Mouse (Mus musculus) gastrocnemius, adult 18-20 months (tissue): ENCODE data around the gene AI464131. TPM values are rescaled to one million over a fixed set of nuclear protein-coding genes. Genes with fewer than 3 reads are reported as not detected.
A peak's percentile ranks its signal among the peaks of the same experiment; 100 is the strongest.

Experiments used
- DNase-seq: peaks from one replicate; pipeline ENCODE4 v3.0.0; 2021; ENCODE audit warnings: low spot score
- long read RNA-seq, 2 experiments: library from polyadenylated mRNA; stranded (forward); transcript quantifications; one replicate each; pipeline ENCODE4 v2.0.0; 2021
- total RNA-seq, 2 experiments: library from RNA; stranded (reverse); gene quantifications; 2 replicates each; pipeline ENCODE4 v1.2.3; 2021

AI464131 gene
- 10 to 100 TPM; 57.2 to 76.3 TPM for total RNA-seq
- long read RNA-seq, experiment 1, full-length matches to known transcripts = 119 of 164 reads
- long read RNA-seq, experiment 1, partial matches to known transcripts = 1 of 164 reads
- long read RNA-seq, experiment 1, other reads (novel, unspliced or antisense) = 44 of 164 reads
- long read RNA-seq, experiment 2, full-length matches to known transcripts = 78 of 102 reads
- long read RNA-seq, experiment 2, partial matches to known transcripts = 1 of 102 reads
- long read RNA-seq, experiment 2, other reads (novel, unspliced or antisense) = 23 of 102 reads

DNA sequence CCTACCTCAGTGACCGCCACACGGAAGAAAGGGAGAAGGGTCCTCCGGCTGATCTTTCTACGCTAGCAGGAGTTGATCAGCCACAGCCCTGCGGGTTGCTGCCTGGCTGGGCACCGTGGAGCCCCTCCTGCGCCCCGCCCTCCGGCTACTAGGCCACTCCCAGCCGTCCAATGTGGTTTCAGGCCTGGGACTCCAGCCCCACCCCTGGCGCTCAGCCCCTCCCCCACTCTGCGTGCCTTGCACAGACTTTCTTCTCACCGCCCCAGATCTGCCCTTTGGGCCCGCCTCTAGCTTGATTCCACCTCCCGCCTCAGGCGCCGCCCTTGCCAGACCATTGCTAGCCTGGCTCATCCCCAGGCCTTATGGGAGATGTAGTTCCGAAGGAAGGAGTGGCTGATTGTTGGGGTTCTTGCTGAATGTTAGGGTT lies at the start of gene AI464131:
TSS of gene AI464131 (minus strand) at position 91 of the 427 bp plus-strand sequence.
- peak; percentile 99 for DNase-seq

DNA sequence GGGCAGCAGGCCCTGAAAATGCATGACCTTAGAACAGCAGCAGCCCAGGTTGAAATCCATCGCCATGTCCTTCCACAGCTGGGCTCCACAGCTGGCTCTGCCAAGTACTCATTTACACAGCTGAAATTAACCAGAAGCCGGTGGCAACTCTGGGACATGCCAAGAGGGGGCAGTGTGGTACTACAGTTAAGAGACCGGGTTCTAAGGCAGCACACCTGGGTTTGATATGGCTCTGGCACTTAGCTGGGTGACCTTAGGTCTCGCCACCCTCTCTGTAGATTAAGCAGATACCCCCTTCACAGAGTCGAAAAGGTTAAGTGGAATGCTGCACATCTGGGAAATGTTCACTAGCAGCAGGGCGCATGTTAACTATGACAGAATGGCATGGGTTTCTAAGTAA lies 49.7 kb upstream of the AI464131 start:
- DNase-seq = peak; percentile 82

DNA sequence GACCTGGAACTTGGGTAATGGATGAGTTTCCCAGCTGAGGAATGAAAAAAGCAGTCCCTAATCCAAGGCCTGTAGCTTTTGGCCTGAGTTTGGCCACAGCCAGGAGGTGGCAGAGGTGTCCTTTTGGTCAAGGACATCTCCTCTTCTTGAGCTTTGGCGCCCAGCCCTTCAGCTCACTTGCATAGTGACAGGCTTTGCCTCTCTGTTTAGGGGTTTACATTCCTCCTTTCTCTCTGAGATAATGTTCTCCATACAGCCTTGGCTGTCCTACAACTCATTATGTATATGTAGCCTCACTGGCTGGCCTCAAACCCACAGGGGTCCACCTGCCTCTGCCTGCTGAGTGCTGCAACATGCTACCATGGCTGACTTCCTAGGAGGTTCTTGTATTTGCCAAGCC lies 44.2 kb upstream of the AI464131 start:
- no peak for DNase-seq

DNA sequence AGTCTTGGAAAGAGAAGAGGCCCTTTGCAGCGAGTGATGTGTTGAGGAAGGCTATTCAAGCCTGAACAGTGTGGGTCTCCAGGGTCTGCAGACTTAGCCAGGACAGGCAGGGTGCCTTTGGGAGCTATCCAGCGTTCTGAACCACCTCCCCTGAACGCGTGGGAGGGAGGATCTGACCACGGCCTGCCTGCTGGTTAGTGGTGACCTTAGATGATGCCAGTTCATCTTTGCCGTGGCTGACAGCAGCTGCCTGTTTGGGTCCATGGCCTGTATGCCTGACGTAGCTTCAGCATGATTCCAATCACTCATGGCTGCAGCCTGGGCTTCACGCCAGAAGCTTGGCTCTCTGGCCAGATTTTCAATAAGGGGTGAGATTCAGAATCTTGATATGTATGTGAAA lies 43.1 kb upstream of the AI464131 start:
- DNase-seq = no peak

DNA sequence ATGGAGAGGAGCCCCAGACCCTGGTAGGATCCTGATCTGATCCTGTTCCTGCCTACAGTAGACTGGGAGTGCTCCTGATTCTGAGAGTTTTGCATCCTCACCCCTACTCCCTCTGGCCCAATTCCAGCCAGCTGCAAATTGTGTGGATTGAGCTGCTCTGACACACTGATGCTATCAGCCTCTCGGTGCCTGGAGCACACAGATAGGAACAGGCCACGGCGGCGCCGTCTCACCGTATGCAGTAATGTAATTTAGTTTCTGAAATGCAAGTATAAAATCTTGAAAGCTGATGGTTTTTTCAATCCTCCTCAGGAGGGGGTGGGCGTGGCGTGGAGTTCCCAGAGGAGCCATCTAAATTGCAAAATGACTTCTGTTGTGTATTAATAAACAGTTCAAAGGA lies 39.3 kb upstream of the AI464131 start:
- DNase-seq = no peak

DNA sequence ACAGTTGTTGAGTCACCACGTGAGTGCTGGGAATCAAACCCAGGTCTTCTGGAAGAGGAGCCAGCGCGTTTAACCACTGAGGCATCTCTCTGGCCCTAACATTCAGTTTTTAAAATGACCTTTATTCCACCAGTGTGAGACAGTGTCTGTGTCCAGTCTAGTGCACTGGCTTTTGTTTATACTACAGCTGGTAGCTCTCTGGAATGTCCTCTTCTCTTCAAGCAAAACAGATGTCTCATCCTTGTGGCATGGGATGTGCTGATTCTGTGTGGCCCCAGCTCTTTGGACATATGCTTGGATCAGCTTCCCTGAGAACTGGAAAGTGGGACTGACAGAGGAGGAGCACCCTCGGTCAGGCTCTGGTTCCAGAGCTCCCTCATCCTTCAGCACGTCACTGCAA lies 32.0 kb upstream of the AI464131 start:
- no peak for DNase-seq

DNA sequence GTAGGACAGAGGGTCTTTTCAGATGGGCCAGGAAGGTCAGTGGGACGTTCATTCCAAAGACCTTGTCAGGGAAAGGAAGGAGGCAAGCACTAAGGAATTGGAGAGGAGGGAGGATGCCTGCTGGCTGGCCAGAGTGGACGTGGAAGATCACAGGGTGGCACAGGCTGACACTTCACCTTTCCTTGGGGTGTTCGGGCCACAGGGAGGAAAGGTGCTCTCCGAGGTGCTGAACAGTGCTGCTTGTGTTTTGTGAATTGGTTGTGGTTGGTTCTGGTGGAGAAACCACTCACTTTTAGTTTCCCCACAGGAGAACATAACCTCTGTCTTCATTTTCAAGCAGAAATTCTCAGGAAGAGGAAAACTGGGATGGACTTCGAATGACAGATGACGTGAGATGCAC lies 29.5 kb upstream of the AI464131 start:
- no peak for DNase-seq

DNA sequence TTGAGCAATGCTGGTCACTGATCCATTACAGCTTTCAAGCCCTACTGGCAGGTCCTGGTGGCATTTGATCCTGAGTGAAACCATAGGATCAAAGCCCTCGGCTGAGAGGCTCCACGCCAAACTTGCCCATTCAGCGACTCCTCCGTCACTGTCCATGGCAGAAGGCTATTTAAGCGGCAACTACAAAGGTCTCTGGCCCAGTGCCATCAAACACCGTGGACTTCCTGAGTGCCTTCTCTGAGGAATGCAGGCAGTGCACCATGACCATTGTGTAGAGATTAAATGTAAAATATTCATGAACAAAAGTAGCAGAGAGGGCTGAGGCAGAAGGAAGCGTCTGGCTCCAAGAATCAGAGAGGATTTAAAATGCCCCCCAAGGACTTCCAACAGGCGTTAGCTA lies 25.1 kb upstream of the AI464131 start:
- DNase-seq = peak; percentile 83

DNA sequence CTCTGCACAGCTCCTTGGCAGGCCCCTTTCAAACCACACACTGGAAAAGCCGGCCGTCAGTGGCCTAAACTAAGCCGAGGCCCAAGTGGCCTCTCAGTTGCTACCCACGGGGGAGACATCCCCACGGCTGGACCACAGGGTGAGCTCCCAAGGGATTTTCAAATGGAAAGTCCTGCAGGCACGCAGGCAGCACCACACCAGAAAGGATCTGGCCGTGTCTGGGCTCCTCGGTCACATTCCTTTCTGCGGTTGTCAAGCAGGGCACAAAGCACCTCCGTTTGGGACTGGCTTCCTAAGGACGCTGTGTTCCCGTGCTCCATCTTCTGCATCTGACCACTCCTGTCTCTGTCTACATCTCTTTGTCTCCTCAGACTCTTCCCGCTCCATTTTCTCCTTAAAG lies 24.2 kb upstream of the AI464131 start:
- no peak for DNase-seq

DNA sequence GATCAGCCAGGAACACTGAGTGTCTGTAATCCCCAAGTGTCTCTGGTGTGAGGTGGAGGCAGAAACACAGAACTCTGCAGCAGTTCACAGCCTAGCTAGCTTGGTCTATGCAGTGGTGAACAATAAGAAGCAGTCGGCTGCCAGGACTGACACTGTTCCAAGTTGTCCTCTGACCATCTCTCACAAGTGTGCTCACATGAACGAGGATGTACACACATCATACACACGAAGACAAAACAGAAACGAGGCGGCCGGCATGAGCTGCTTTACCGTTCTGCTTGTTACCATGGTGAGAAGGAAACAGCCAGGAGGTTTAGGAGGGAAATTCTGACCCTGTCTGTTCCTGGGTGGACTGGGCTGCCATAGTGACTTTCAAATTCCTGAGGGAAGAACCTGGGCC lies 23.7 kb upstream of the AI464131 start:
- no peak for DNase-seq

DNA sequence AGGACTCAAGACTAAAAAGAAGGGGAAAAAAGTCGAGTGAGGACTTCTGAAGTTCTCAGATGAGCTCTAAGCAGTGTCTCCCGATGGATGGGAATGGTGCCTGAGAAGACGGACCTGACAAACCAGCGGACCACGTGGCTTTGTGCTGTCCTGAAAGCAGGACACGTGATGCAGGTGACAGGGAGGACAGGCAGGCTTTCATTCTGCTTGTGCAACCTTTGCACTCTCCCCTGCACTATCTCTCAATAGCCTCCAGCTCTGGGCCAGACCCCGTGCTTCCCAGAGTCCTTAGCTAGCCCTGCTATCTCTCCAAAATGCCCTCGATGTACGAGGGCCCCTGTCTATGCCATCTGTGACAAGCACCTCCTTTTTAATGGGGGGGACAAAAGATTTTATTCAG lies 22.0 kb upstream of the AI464131 start:
- DNase-seq = no peak

DNA sequence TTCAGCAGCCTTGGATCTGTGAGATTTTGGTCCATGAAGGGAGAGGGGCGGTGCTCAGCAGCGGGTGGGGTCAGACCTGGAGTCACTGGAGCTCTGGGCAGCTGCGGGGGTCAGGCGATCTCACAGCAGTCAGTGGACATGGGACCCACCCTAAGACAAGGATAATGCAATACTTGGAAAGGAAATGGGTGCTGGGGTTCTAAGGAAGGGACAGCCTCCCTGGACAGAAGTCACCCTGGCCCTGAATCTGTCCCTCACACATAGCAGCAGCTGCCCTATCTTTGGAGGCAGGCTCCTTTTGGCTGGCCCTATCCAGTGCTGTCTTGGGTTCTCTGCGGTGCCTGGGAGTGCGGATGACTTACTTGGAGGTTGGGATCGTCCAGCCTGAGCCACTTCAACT lies 21.0 kb upstream of the AI464131 start:
- no peak for DNase-seq

DNA sequence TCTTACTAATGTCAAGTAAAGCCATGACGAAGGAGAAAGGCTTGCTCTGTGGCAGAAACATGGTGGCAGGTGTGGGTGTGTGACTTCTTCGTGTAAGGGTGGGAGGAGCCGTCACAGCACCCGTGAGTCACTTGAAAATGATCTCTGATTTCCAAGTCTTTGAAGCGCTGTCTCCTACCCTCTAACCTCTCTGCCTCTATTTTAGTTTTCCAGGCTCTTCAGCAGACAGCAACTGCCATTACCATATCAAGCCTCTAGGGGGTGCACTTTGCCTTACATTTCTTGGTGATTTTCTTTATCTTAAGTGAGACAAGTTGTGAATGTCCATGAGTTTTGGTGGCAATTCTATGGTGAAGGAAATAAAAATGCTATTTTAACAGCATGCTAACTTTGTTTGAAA lies 19.9 kb upstream of the AI464131 start:
- DNase-seq = peak; percentile 58

DNA sequence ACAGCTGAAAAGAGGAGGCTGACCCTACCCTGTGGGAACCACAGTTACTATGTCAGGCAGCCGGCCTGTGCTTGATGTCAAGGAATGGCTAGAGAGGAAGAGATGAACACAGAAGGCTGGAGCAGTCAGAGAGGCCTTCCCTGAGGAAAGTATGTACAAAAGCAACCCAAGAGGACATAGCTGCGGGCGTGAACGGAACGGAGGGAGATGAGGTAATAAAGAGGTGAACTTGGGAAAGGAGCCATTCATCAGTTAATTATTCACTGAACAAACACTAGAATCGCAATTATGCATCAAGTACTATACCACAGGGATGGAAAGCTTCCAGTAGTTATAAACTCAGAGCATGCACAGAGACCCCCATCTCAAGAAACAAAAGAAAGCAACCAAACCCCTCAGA lies 19.3 kb upstream of the AI464131 start:
- DNase-seq = no peak

DNA sequence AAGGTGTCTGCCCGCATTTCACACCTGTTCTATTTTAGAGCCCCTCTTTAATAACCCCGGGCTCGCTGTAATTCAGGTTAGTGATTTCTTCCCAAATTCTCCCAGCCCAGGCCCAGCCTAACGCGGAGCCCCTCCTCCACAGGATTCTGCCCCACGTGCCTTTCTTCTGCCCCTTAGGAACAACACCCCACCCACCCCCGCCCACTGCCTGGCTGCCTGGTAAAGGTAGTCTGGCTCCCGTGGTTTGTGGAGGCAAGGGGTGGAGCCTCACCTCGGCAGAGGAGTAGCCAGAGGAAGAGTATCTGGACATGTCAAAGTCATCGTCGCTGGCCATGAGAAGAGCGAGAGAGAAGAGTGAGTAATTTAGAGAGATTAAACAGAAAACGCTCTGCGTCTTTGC lies 17.8 kb upstream of the AI464131 start:
- no peak for DNase-seq

DNA sequence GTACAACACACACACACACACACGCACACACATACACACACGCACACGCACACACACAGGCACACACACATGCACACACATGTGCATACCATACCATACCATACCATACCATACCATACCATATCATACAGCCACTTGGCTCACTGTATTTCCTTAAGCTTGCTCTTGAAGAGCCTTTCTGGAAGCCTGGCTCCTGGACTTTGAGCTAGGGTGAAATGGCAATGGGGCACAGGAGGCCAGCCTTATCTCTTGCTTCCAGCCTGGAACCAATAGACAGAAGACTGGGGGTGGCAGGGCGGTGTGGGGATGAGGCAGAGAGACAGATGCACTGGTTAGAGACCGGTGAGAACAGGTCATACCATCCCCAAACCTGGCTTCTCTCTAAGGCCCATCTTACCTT lies 16.3 kb upstream of the AI464131 start:
- DNase-seq = no peak

DNA sequence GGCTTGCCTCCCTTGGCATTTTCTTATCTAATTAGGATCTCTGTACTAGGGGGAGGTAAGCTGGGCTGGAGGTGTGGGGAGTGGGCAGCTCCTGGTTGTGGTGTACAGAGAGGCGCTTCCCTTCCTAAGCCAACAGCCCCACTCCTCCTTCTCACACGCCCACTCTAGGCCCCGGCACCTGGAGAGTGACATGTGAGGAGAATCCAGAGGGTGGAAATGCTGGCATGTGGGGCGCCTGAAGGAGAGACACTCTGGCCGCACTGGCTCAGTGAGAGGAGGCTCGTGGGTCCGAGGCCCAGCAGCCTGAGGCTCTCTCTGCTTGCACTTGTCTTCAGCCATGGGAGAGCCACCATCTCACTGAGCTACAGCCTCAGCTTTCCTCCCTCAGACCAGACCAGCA lies 15.5 kb upstream of the AI464131 start:
- no peak for DNase-seq

DNA sequence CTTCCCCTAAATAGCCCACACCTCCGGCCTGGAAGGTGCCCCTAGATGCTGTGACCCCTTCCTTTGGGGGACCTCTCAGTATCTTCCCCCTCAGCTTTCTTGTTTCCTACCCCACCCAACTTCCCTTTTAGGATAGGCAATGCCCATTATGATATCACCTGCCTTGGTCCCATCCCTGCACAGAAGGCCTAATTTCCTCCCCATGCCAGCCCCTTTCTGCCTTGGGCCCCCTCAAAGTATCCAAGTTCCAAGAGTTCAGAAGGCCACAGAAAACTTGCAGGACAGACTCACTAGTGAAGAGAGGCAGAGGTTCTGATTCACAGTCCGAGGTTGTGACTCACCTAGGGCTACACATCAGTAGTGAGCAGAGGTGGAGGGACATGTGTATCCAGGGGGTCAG lies 14.4 kb upstream of the AI464131 start, which contains the start of gene 1110017D15Rik:
TSS of gene 1110017D15Rik (minus strand) at position 101 of the 400 bp plus-strand sequence.
- no peak for DNase-seq

DNA sequence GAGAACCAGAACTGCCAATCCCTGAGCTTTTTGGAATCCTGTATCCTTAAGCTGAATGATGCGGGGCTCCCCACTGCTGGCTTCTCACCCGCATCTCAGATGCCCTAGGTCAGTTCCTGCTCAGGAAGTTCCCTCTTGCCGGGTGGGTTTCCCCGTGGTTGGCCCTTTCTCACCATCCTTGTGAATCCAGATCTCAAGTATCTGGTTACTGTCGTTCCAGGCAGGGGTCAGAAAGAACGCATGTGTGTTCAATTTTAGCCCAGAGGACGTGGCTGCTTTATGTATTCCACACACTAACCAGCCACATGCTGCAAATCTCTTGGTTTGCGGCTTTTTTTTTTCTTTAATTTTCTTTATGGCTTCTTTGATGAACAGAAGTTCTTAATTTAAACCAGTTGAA lies 10.8 kb upstream of the AI464131 start:
- DNase-seq = no peak

DNA sequence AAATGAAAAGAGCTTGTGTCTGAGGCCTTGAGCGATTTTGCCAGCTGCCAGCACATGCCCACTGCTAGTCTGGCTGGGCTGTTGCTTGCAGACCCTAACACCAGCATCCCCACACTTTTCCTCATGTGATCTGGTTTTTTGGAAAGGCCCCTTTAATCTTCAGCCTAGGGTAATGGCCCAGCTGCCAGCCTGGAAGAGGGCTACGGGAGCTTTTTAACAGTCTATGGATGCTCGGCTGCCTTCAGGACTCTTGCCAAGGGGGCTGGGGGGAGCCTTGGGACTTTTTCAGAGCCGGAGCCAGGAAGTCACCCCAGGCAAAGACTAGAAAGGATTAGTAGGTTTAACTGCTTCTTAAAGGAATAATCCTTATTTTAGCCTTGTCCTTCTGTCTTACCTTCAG lies 10.4 kb upstream of the AI464131 start:
- DNase-seq = no peak

DNA sequence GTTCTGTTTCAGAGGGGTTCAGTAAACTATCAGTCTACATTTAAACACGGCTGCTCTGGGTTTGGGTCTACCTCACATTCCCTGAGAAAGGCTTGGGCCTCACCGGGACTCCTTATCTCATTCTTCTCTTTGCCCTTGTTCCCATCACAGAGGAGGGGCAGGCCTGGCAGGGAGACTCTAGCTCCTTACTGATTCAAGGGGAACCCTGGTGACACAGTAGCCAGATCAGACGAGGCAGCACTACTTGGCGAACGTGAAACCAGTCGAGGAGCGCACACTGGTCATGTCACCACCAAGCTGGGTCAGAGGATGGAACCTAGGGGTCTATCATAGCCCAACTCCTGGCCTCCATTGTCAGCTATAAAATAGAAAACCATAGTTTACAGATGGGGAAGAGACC lies 5.1 kb upstream of the AI464131 start:
- DNase-seq = no peak

DNA sequence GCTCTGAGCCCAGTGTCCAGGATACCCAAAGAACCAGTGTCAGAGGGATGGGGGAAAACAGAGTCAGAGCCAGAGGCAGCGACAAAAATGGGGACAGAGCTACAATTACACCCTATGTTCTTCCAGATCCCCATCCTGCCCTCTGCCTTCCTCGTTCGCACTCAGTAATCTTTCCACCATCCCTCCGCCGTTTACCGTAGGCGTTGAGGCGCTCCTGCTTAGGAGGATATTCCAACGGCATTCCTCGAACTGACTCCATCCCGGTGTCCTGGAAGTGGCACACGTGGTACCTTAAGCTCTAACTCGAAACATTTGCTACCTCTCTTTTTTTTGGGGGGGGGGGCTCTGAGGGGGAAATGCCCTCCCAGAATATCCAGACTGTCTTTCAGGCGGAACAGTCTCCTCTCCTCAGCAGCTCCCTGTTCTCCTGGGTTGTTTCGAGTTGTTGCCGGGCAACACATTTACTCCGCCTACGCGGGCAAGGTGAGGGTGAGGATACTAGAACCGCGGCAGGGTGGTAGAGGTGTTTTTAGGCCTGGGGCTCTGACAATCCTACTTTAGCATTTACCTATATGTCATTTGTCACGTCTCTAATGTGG lies 4.5 kb upstream of the AI464131 start:
- DNase-seq = no peak

DNA sequence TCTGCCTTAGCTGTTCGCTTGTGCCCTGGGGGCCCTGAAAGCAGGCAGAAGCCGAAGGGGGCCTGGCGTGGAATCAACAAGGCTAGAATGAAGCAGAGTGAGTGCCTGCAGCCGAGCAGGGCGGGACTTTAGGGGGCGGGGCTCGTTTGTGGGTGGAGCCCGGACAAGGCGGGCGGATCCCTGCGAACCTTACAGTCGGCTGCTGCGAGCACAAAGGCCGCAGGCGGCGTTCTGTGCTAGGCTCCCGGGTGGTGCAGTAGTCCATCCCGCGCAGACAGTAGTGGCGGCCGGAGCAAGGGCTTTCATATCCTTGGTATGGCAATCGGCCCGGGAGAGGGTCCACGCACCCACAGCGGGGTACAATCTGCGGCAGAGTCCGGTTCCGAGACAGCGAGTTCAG lies 4.0 kb upstream of the AI464131 start:
- DNase-seq = peak; percentile 90

DNA sequence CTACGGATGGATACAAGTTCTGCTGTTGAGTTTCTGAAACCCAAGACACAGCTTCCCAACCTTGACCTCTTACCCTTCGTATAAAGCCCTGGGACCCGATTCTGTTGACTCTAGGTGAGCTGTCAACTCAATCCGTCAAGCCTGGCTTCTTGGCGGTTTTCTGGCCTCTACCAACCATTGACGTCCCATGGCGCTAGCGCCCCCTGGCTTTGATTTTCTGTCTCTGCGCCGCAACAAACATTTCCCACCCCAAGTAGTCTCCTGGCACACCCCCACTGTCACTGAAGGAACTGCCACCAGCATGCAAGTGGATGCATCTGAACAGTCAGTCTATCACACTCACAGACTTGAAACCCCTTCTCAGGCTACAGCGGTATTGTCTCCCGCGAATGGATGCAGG lies 3.3 kb upstream of the AI464131 start:
- DNase-seq = peak; percentile 76
